Mouse (Mus musculus) ES-E14 (cell line): ENCODE measurements around the gene Epha10. TPM values are rescaled to one million over a fixed set of nuclear protein-coding genes. Genes with fewer than 3 reads are reported as not detected.

Experiments
- DNase-seq: peaks from one replicate; pipeline ENCODE4 v3.0.0-alpha.2; 2013; ENCODE audit warnings: low read depth, low spot score
- H3K27ac ChIP-seq: 2 replicates; pipeline ENCODE4 v1.5.1; 2012; ENCODE audit warnings: low read depth, mild to moderate bottlenecking, low read length, moderate library complexity, mixed read lengths; ENCODE audit not compliant: poor library complexity, insufficient read depth, severe bottlenecking
- H3K36me3 ChIP-seq: 2 replicates; pipeline ENCODE4 v1.6.1; 2012; ENCODE audit warnings: mild to moderate bottlenecking, low read length, moderate library complexity, mixed read lengths; ENCODE audit not compliant: control insufficient read depth, poor library complexity, insufficient read depth, severe bottlenecking
- H3K4me1 ChIP-seq, 2 experiments: fragments of 150-350 bp in 1 of 2; sonication (generic) in 1 of 2; 2 replicates each; pipeline ENCODE4 v1.6.1; 2012; ENCODE audit warnings: low read length in 2 of 2, mild to moderate bottlenecking in 1 of 2, mixed read lengths in 1 of 2; ENCODE audit not compliant: control insufficient read depth in 2 of 2, insufficient read depth in 2 of 2, poor library complexity in 1 of 2
- H3K4me3 ChIP-seq, 2 experiments: fragments of 150-350 bp in 1 of 2; sonication (generic) in 1 of 2; 2 replicates each; pipeline ENCODE4 v1.5.1; 2012; ENCODE audit warnings: low read length in 2 of 2, low read depth in 1 of 2, mild to moderate bottlenecking in 1 of 2, mixed read lengths in 1 of 2; ENCODE audit not compliant: insufficient read depth in 1 of 2, poor library complexity in 1 of 2, severe bottlenecking in 1 of 2
- H3K9ac ChIP-seq: 2 replicates; pipeline ENCODE4 v1.6.1; 2012; ENCODE audit warnings: low read depth, mild to moderate bottlenecking, low read length, mixed read lengths; ENCODE audit not compliant: poor library complexity, insufficient read depth, severe bottlenecking
- H3K9me3 ChIP-seq: fragments of 150-350 bp; sonication (generic); 2 replicates; pipeline ENCODE4 v1.6.1; 2012; ENCODE audit warnings: low read depth, mild to moderate bottlenecking, low read length; ENCODE audit not compliant: control insufficient read depth, insufficient read depth
- CHD2 ChIP-seq: IDR thresholded peaks from 2 replicates; pipeline ENCODE4 v1.6.1; 2014; ENCODE audit warnings: mild to moderate bottlenecking, low read depth, low read length, inconsistent platforms
- HCFC1 ChIP-seq: IDR thresholded peaks from 2 replicates; pipeline ENCODE4 v1.6.1; 2012; ENCODE audit warnings: low read length, inconsistent platforms, borderline replicate concordance; ENCODE audit not compliant: insufficient read depth
- MAFK ChIP-seq: IDR thresholded peaks from 2 replicates; pipeline ENCODE4 v1.6.1; 2014; ENCODE audit warnings: mild to moderate bottlenecking, low read depth, low read length, inconsistent platforms; ENCODE audit not compliant: insufficient read depth
- ZC3H11A ChIP-seq: IDR thresholded peaks from 2 replicates; pipeline ENCODE4 v1.6.1; 2012; ENCODE audit warnings: low read depth, mild to moderate bottlenecking, inconsistent platforms, low read length, borderline replicate concordance
- ZNF384 ChIP-seq: IDR thresholded peaks from 2 replicates; pipeline ENCODE4 v1.6.1; 2012; ENCODE audit warnings: low read depth, low read length, inconsistent platforms
- in situ Hi-C, 2 experiments: fragments of 600-800 bp; cut with MboI; formaldehyde crosslinking; loops; one replicate each; pipeline ENCODE4 v1.15.1; 2025; ENCODE audit warnings: low sequenced_read_pairs in 2 of 2, inconsistent platforms in 1 of 2; ENCODE audit not compliant: unreplicated experiment in 2 of 2
- total RNA-seq: library from RNA; depleted of rRNA; stranded (reverse); fragments of 300-350 nt; gene quantifications from 2 replicates; pipeline ENCODE4 v1.2.3, GENCODE M21; 2012

Gene Epha10
- total RNA-seq, 1 experiment: 0.54 TPM

DNA sequence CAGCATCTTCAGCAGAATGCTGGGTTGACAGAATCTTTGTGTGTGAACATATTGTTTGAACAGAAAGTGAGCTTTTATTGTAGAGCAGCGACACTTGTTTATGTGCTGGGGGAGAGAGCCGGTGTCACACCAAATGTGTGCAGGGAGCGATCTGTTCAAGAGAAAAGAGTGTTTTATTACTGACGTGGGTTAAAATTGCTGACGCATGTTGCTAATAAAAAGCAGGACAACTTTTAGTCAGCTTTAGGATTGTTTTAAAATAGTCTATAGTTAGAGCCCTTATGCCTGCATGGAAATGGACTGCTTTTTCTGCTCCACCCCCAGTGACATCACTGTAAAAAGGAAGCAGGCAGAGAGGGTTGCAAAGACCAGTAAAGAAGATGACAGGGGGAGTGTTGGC is 10.1 kb downstream of the Epha10 start:
- H3K27ac ChIP-seq: no peak overlapping the region
- no peak for TF ChIP-seq CHD2
- TF ChIP-seq HCFC1: no peak
- no peak for TF ChIP-seq MAFK
- no peak for TF ChIP-seq ZC3H11A
- TF ChIP-seq ZNF384: no peak
- no peaks in the 10 kb centered on the region for H3K9me3 ChIP-seq
- H3K4me1 ChIP-seq: peaks cover 0 to 7% of the 10 kb centered on the region in 2 experiments; a peak in 1 of 4 replicates
- DNase-seq: no peak
- no peak overlapping the region for H3K9ac ChIP-seq
- H3K36me3 ChIP-seq: no peaks in the 10 kb centered on the region
- H3K4me3 ChIP-seq: no peak overlapping the region
- in situ Hi-C loops: no loop called here

DNA sequence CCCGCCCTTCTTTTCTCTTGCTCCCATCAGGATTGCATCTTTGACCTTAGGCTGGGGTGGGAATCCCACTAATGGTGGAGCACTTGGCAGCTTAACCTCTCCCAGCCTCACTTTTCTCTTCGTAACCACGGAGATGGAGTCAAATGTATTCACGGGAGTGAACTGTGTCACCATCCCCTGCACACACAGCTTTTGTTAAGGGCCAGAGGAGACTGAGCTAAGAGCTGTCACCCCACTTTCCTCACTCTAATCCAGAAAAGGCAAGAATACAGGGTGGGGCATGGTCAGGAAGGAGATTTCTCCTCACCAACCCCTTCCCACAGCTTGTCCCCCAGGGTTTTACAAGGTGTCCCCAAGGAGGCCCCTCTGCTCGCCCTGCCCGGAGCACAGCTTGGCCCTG is 13.1 kb downstream of the Epha10 start:
- Histone ChIP-seq H3K9me3 (no peaks in the 10 kb centered on the region), H3K27ac (no peak overlapping the region), H3K4me1 (peaks cover 0 to 7% of the 10 kb centered on the region in 2 experiments; a peak in 1 of 4 replicates), H3K36me3 (no peaks in the 10 kb centered on the region), H3K4me3 (no peak overlapping the region), H3K9ac (no peak overlapping the region)
- no peak for DNase-seq
- in situ Hi-C loops: no loop called here
- TF ChIP-seq ZC3H11A (no peak), MAFK (no peak), CHD2 (no peak), HCFC1 (no peak), ZNF384 (no peak)

DNA sequence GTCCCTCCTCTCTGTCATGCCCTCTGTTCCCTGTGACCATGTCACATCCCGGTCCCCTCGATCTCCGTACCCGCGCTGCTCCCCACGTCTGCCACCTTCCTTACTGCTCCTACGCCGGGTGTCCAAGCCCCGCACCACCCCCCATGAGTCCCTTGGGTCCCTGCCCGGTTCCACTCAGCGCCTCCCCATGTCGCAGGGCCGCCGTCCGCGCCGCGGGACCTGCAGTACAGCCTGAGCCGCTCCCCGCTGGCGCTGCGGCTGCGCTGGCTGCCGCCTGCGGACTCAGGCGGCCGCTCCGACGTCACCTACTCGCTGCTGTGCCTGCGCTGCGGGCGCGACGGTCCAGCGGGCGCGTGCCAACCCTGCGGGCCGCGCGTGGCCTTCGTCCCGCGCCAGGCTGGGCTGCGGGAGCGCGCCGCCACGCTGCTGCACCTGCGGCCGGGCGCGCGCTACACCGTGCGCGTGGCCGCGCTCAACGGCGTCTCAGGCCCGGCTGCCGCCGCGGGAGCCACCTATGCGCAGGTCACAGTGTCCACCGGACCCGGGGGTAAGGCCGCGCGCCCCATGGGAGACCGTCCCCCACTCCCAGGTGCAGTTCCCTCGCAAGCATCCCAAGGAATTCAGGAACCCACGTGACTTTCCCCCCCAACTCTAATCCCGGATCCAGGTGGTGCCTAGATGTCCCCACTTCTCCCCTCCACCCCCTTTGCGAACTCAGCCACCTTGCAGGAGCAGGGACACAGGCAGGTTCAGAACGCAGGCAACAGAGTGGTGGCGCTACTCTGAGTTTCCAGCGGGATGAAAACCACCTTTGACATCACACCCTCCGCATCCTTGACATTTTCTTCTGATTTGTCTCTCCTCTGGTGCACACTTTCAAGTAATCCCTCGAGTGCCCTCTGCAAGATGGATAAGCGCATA is 14.1 kb downstream of the Epha10 start:
- in situ Hi-C loops: no loop called here

DNA sequence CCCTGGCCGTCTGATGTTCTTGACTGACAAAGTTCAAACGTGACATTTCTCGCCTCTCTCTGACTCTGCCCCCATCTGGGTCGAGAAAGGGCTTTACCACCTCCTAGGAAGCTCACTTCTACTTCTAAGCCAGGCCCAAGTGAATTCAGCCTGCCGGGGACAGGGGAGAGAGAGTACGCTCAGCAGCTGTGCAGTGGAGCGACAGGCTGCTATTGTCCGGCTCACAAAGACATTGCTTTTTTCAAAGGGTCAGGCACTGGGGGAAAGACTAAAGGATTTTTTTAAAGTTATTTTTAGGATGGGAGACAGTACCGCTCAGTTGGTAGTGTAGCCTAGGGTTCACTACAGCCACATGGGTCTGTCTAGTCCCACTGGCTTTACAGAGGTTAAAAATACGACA is 17.7 kb downstream of the Epha10 start:
- H3K4me1 ChIP-seq: peaks cover 0 to 13% of the 10 kb centered on the region in 2 experiments; a peak in 3 of 4 replicates
- no peak for TF ChIP-seq CHD2
- no peak for TF ChIP-seq MAFK
- no peak for TF ChIP-seq HCFC1
- no peak for TF ChIP-seq ZNF384

More for the DNA sequence above, 14.1 kb downstream of the Epha10 start:
- no peak for DNase-seq
- no peaks in the 10 kb centered on the region for H3K9me3 ChIP-seq
- no peaks in the 10 kb centered on the region for H3K36me3 ChIP-seq
- TF ChIP-seq ZC3H11A: no peak
- no peak for TF ChIP-seq MAFK
- no peak for TF ChIP-seq HCFC1
- no peak for TF ChIP-seq CHD2
- no peak for TF ChIP-seq ZNF384
- peaks cover 0 to 13% of the 10 kb centered on the region in 2 experiments; a peak in 3 of 4 replicates for H3K4me1 ChIP-seq
- no peak overlapping the region for H3K27ac ChIP-seq
- H3K4me3 ChIP-seq: peak overlapping the region; percentile 71 to 75
- peak overlapping the region; percentile 25 for H3K9ac ChIP-seq

More for the DNA sequence above, 17.7 kb downstream of the Epha10 start:
- in situ Hi-C loops: no loop called here
- no peak overlapping the region for H3K4me3 ChIP-seq
- no peak overlapping the region for H3K9ac ChIP-seq
- DNase-seq: no peak
- H3K36me3 ChIP-seq: no peaks in the 10 kb centered on the region
- H3K9me3 ChIP-seq: no peaks in the 10 kb centered on the region
- no peak overlapping the region for H3K27ac ChIP-seq
